Mouse (Mus musculus) neural tube, embryonic 12.5 days (tissue): ENCODE data around the gene Fry. TPM values are rescaled to one million over a fixed set of nuclear protein-coding genes. Genes with fewer than 3 reads are reported as not detected.

Experiments
- ATAC-seq: fragments of 200-750 bp; cut with Nextera tagmentation; 2 replicates; pipeline ENCODE4 v1.8.0; 2017; ENCODE audit warnings: low read depth, mild to moderate bottlenecking, moderate TSS enrichment, moderate library complexity; ENCODE audit not compliant: low FRiP score
- H3K27ac ChIP-seq: fragments of 300-500 bp; sonication (generic); 2 replicates; pipeline ENCODE4 v1.5.1; 2016
- H3K27me3 ChIP-seq: fragments of 300-500 bp; sonication (generic); replicated peaks from 2 replicates; pipeline ENCODE4 v1.6.1; 2016; ENCODE audit warnings: mild to moderate bottlenecking
- H3K36me3 ChIP-seq: fragments of 300-500 bp; sonication (generic); 2 replicates; pipeline ENCODE4 v1.6.1; 2016; ENCODE audit warnings: mild to moderate bottlenecking
- H3K4me1 ChIP-seq: fragments of 300-500 bp; sonication (generic); 2 replicates; pipeline ENCODE4 v1.6.1; 2016
- H3K4me2 ChIP-seq: fragments of 300-500 bp; sonication (generic); replicated peaks from 2 replicates; pipeline ENCODE4 v1.6.1; 2016; ENCODE audit warnings: mild to moderate bottlenecking
- H3K4me3 ChIP-seq: fragments of 300-500 bp; sonication (generic); 2 replicates; pipeline ENCODE4 v1.5.1; 2016
- H3K9ac ChIP-seq: fragments of 300-500 bp; sonication (generic); 2 replicates; pipeline ENCODE4 v1.6.1; 2016; ENCODE audit warnings: mild to moderate bottlenecking
- H3K9me3 ChIP-seq: fragments of 300-500 bp; sonication (generic); 2 replicates; pipeline ENCODE4 v1.6.1; 2016; ENCODE audit warnings: mild to moderate bottlenecking
- WGBS: fragments of 180-500 bp; shearing (Covaris S2); methylation state at CpG from one replicate; pipeline ENCODE4 v1.1.7; 2016; 5-methylcytosine and 5-hydroxymethylcytosine counted together
- polyA plus RNA-seq: library from polyadenylated mRNA; unstranded; fragments of >200 nt; fragmentation: Nextera tagmentation; extraction: Ambion mirVana; gene quantifications from 2 replicates; pipeline ENCODE4 v1.2.1, GENCODE M21; 2016

Fry gene
- polyA plus RNA-seq, 1 experiment from 2014 or later, result 31.9 TPM

GRCm38 (mm10) chr5:150208009-150208408 lies 89.6 kb downstream of the Fry start:
- 45% methylated on average over 7 of the region's 7 CpGs for WGBS
- Histone ChIP-seq H3K27me3 (no peaks in the 10 kb centered on the region), H3K9me3 (0 out of 2 replicates have a peak, but pooled peaks cover 4% of the 10 kb centered on the region), H3K9ac (no peak overlapping the region), H3K4me2 (no peak overlapping the region), H3K4me1 (no peaks in the 10 kb centered on the region), H3K27ac (no peak overlapping the region), H3K4me3 (no peak overlapping the region), H3K36me3 (no peaks in the 10 kb centered on the region)
- ATAC-seq, result no peak

DNA sequence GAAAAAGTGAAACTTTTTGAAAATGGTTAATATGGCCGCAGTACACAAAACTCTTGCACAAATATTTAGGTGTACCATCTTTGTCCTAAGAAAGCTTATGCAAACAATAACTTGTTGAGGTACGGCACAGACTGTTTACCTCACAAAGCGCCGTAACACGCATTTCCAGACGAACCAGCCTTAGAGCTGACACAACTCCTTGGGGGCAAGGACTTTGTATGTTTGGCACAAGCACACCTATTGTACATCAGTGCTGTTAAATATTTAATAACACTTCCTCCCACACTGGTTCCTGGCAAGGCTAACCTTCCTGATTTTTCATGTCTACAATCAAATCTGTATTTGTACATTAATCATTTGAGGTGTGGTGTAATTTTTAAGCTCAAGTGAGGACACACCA lies 95.6 kb downstream of the Fry start:
- no peaks in the 10 kb centered on the region for H3K4me1 ChIP-seq
- WGBS, result 92% methylated on average over 6 of the region's 6 CpGs
- H3K9me3 ChIP-seq, result no peaks in the 10 kb centered on the region
- H3K4me2 ChIP-seq, result no peak overlapping the region
- H3K36me3 ChIP-seq, result no peaks in the 10 kb centered on the region
- H3K27ac ChIP-seq, result no peak overlapping the region
- no peak overlapping the region for H3K9ac ChIP-seq
- no peaks in the 10 kb centered on the region for H3K27me3 ChIP-seq
- H3K4me3 ChIP-seq, result no peak overlapping the region
- no peak for ATAC-seq

DNA sequence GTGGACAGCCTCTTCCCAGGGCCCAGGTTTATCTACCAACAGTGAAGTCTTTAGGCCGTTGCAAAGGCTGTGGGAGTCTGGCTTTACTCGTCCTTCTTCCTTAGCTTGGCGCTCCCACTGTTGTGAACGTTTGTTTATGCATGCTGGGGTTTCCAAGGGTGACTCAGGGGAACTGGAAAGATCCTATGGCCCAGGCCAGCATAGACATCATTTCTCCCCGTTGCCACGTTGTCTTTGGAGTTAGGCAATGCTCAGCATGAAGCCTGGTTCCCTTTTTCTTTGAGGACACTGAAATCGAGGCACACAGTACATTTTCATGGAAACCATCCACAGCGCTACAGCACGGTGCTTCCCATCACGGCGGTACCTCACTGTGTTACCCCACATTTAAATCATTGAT lies 97.6 kb downstream of the Fry start:
- ATAC-seq, result no peak
- Histone ChIP-seq H3K9ac (no peak overlapping the region), H3K4me1 (no peaks in the 10 kb centered on the region), H3K4me3 (no peak overlapping the region), H3K4me2 (no peak overlapping the region), H3K9me3 (no peaks in the 10 kb centered on the region), H3K27me3 (no peaks in the 10 kb centered on the region), H3K36me3 (no peaks in the 10 kb centered on the region), H3K27ac (no peak overlapping the region)
- whole genome bisulfite sequencing, result 74% methylated on average over 11 of the region's 11 CpGs

GRCm38 (mm10) chr5:150219457-150219856 lies 101.0 kb downstream of the Fry start:
- no peak for ATAC-seq
- Histone ChIP-seq H3K4me2 (no peak overlapping the region), H3K27ac (no peak overlapping the region), H3K36me3 (no peaks in the 10 kb centered on the region), H3K4me3 (no peak overlapping the region), H3K9ac (no peak overlapping the region), H3K9me3 (no peaks in the 10 kb centered on the region), H3K4me1 (no peaks in the 10 kb centered on the region), H3K27me3 (no peaks in the 10 kb centered on the region)
- WGBS, result 91% methylated on average over 8 of the region's 8 CpGs

GRCm38 (mm10) chr5:150220333-150220732 lies 101.9 kb downstream of the Fry start:
- no peaks in the 10 kb centered on the region for H3K36me3 ChIP-seq
- no peak overlapping the region for H3K4me3 ChIP-seq
- no peaks in the 10 kb centered on the region for H3K9me3 ChIP-seq
- ATAC-seq, result no peak
- no peaks in the 10 kb centered on the region for H3K27me3 ChIP-seq
- no peaks in the 10 kb centered on the region for H3K4me1 ChIP-seq
- H3K4me2 ChIP-seq, result no peak overlapping the region
- no peak overlapping the region for H3K9ac ChIP-seq
- H3K27ac ChIP-seq, result no peak overlapping the region
- 41% methylated on average over 7 of the region's 7 CpGs for WGBS

- ATAC-seq, result no peak
- Histone ChIP-seq H3K4me2 (no peak overlapping the region), H3K4me1 (no peaks in the 10 kb centered on the region), H3K27ac (no peak overlapping the region), H3K9me3 (no peaks in the 10 kb centered on the region), H3K27me3 (no peaks in the 10 kb centered on the region), H3K4me3 (no peak overlapping the region), H3K9ac (no peak overlapping the region), H3K36me3 (no peaks in the 10 kb centered on the region)
- WGBS, result 88% methylated on average over 6 of the region's 6 CpGs
Measured at GRCm38 (mm10) chr5:150221806-150222205, 103.4 kb downstream of the Fry start.

DNA sequence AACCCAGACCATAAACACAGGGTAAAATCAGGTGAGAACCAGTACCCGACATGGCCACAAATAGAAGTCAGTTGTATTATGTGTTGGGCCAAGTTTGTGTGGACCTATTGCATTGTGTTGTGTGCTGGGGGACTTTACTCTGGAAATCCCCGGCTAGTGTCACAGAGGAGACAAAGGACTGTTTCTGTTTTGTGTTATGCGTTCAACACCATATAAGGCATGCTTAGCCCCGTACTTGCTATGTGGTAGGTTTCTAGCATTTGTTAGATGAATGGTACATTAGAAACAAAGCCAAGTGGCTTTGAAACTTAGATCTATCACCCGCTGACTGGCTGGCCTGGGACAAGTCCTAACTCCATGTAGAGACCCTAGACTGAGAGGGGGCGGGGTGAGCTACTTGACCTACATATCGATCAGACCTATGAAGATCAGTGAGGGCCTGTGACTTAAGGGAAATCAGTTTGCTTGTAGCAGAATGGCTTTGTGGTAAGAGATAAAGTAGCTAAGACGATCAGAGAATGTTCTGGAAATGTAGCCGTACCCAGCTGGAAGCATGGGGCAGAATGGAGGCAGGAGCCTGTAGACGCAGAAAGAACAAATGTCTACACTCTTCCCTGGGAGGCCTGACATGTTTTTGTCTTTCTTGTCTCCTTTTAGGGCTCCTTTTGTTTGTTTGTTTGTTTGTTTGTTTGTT lies 105.2 kb downstream of the Fry start:
- ATAC-seq, result no peak
- H3K9me3 ChIP-seq, result no peaks in the 10 kb centered on the region
- no peak overlapping the region for H3K27ac ChIP-seq
- no peaks in the 10 kb centered on the region for H3K4me1 ChIP-seq
- no peaks in the 10 kb centered on the region for H3K27me3 ChIP-seq
- no peaks in the 10 kb centered on the region for H3K36me3 ChIP-seq
- no peak overlapping the region for H3K9ac ChIP-seq
- 93% methylated on average over 10 of the region's 10 CpGs for WGBS
- H3K4me2 ChIP-seq, result no peak overlapping the region
- H3K4me3 ChIP-seq, result no peak overlapping the region

- 44% methylated on average over 5 of the region's 5 CpGs for WGBS
- ATAC-seq, result no peak
Measured at GRCm38 (mm10) chr5:150229086-150229485, 110.6 kb downstream of the Fry start.

GRCm38 (mm10) chr5:150229776-150230175 lies 111.3 kb downstream of the Fry start:
- WGBS, result 90% methylated on average over 4 of the region's 4 CpGs
- no peak overlapping the region for H3K9ac ChIP-seq
- H3K4me2 ChIP-seq, result no peak overlapping the region
- ATAC-seq, result no peak
- peaks cover 4% of the 10 kb centered on the region for H3K9me3 ChIP-seq
- peaks cover 2% of the 10 kb centered on the region; the same call in 1 of the 2 replicates for H3K4me1 ChIP-seq
- no peak overlapping the region for H3K4me3 ChIP-seq
- H3K27ac ChIP-seq, result no peak overlapping the region
- H3K36me3 ChIP-seq, result no peaks in the 10 kb centered on the region
- no peaks in the 10 kb centered on the region for H3K27me3 ChIP-seq

More at GRCm38 (mm10) chr5:150229086-150229485, 110.6 kb downstream of the Fry start:
- H3K27me3 ChIP-seq, result no peaks in the 10 kb centered on the region
- no peak overlapping the region for H3K27ac ChIP-seq
- H3K4me2 ChIP-seq, result no peak overlapping the region
- H3K4me1 ChIP-seq, result peaks cover 2% of the 10 kb centered on the region; the same call in 1 of the 2 replicates
- H3K9ac ChIP-seq, result no peak overlapping the region
- no peak overlapping the region for H3K4me3 ChIP-seq
- H3K9me3 ChIP-seq, result peaks cover 4% of the 10 kb centered on the region
- no peaks in the 10 kb centered on the region for H3K36me3 ChIP-seq

DNA sequence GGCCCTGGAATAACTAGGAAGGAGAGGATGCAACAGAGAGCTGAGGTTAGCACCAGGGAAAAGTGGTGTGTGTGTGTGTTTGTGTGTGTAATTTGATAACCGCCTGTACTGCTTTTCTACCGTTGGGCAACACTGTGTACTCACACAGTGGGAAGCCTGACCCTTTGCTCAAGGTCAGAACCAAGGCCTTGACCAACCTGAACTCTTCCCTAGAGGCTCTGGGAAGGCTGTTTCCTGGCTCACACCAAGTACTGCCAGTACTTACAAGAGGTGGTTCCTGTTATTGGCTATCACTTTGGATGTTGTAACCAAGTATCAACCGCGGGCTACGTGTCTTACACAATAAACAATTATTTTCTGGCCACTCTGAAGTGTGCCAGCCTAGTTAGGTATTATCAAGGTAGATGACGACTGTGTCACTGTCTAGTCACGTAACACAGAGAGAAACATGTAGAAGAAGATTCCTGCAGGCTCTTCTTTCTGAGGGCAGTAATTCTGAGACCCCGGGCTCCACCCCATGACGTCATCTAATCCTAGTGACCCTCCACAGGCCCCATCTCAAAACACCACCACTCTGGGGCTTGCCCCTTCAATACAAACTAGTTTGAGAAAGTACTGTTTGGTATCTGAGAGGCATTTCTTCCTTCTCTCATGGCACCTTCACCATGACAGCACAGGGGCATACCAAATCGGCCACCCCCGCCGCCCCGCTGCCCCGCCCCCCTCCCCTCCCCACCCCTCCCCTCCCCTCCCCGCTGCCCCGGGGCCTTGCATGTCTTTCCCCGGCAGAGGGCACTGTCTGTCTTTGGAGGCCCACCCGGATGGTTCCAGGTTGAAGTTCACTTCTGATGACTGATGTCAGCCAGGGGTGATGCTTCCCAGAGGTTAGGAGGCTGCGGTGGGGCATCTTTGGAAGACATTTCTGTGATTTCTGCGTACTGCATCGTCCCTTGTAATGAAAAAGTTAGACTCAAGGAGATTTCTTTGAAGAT lies 114.0 kb downstream of the Fry start:
- Histone ChIP-seq H3K27ac (no peak overlapping the region), H3K36me3 (no peaks in the 10 kb centered on the region), H3K9ac (no peak overlapping the region), H3K4me3 (no peak overlapping the region), H3K4me2 (peak overlapping the region; percentile 44), H3K4me1 (peaks cover 2% of the 10 kb centered on the region; the same call in 1 of the 2 replicates), H3K9me3 (peaks cover 4% of the 10 kb centered on the region), H3K27me3 (no peaks in the 10 kb centered on the region)
- peak; percentile 77 for ATAC-seq
- 41% methylated on average over 18 of the region's 21 CpGs for WGBS

- Histone ChIP-seq H3K27ac (no peak overlapping the region), H3K4me2 (peak overlapping the region; percentile 44; the same call in 1 of the 2 replicates), H3K4me1 (peaks cover 2% of the 10 kb centered on the region; the same call in 1 of the 2 replicates), H3K27me3 (no peaks in the 10 kb centered on the region), H3K4me3 (no peak overlapping the region), H3K9ac (no peak overlapping the region), H3K9me3 (peaks cover 4% of the 10 kb centered on the region), H3K36me3 (no peaks in the 10 kb centered on the region)
- 62% methylated on average over 17 of the region's 17 CpGs for WGBS
- ATAC-seq, result peak; percentile 45; the same call in 1 of the 2 replicates
Measured at GRCm38 (mm10) chr5:150233154-150233886, 114.9 kb downstream of the Fry start.

GRCm38 (mm10) chr5:150235931-150236330 lies 117.5 kb downstream of the Fry start:
- Histone ChIP-seq H3K9ac (no peak overlapping the region), H3K4me2 (no peak overlapping the region), H3K36me3 (no peaks in the 10 kb centered on the region), H3K27me3 (no peaks in the 10 kb centered on the region), H3K4me1 (peaks cover 2% of the 10 kb centered on the region; the same call in 1 of the 2 replicates), H3K27ac (no peak overlapping the region), H3K4me3 (no peak overlapping the region), H3K9me3 (no peaks in the 10 kb centered on the region)
- 90% methylated on average over 5 of the region's 5 CpGs for WGBS
- ATAC-seq, result no peak
